Mouse (Mus musculus): ENCODE results near the gene Insl5.

Gene Insl5

DNA sequence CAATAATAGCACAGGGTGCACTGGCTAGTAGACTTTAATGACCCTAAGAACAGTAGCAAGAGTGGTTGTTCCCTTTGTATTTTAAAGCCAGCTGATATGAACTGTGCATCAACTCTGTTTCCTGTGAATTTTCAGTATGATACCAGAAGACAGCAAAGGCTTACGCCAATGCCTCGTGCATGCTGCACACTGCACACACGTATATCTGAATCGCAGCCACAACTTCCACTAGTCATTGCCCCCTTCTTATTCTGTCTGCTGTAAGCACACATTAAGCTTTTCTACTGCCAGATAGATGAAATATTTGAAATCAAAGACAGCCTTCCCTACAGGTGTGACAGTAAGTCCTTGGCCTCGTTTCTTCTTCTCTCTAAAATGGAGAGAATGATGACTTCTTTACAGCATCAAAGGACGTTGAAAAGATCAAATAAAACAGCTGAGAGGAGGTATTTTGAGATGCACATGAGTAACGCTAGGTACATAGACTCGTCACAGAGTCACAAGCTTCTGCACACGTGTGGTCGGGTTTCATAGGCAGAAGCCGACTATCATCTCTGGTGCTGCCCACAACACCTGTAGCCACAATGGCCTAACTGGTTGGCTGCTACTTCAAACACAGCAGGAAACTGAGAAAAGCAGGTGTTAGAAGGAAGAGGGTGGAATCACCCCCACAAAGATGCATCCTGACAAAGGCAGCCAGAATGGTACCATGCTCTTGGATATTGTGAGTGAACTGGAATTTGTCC, 35.9 kb downstream of the Insl5 start:
- no peak for DNase-seq (ENCODE audit: low spot score in 2 of 2)

DNA sequence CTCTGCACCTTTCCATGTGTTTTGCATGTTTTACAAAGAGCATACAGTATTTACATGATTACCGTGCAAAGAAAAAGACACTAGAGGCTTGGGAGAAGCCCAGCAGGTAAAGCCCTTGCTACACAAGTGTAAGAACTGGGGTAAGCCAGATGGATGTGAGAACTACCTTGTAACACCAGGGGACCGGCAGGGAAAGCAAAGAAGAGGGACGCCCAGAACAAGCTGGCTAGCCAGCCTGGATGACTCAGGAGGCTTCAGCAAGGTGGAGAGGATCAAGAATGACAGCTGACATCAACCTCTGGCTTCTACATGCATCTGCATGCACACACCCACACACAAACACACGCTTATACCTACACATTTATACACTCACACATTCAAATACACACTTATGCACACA, 36.6 kb downstream of the Insl5 start:
- DNase-seq (ENCODE audit: low spot score in 2 of 2), result no peak

GRCm38 (mm10) chr4:102989391-102989790, 37.3 kb downstream of the Insl5 start:
- DNase-seq (ENCODE audit: low spot score in 2 of 2), result no peak

- no peak for DNase-seq (ENCODE audit: low spot score in 2 of 2)
Observed at GRCm38 (mm10) chr4:102988526-102988925, 38.1 kb downstream of the Insl5 start.

DNA sequence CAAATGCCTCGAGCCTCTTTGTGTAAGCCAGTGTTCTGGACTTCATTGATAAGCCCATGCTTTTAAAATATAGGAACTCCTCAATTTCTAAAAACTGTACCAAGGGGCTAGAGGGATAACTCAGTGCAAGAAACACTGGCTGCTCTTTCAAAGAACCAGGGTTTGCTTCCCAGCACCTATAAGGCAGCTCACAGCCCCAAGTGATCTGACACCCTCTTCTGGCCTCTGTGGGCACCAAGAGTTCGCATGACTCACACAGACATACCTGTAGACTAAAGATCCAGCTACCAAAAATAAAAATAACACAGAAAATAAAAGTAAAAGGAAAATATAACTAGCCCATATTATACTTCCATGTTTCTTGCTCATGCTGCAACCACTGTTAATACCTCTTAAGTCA, 38.9 kb downstream of the Insl5 start:
- DNase-seq (ENCODE audit: low spot score in 2 of 2), result no peak

- DNase-seq (ENCODE audit: low spot score in 2 of 2), result no peak
Observed at GRCm38 (mm10) chr4:102987325-102987724, 39.3 kb downstream of the Insl5 start.

GRCm38 (mm10) chr4:102986917-102987316, 39.7 kb downstream of the Insl5 start:
- DNase-seq (ENCODE audit: low spot score in 2 of 2), result peak in 1 of 2 experiments; percentile 22

GRCm38 (mm10) chr4:102986173-102986572, 40.5 kb downstream of the Insl5 start:
- no peak for DNase-seq (ENCODE audit: low spot score in 2 of 2)

DNA sequence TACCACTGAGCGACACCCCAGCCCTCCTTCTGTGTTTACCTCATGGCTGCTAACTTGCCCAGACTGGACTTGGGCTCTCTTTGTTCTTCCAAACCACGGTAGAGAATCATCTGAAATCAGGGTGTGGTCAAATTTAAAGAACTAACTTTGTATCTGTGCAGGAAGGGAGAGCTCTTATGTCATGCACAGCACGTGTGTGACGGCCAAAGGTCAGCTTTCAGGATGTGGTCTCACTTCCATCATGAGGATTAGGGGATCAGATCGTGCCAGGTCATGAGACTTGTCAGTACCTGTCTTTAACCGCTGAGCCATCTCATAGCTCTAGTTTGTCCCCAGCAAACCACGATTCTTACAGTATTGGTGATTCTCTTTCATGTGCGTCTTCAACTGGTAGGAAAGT, 44.9 kb downstream of the Insl5 start:
- DNase-seq (ENCODE audit: low spot score in 2 of 2), result no peak

DNA sequence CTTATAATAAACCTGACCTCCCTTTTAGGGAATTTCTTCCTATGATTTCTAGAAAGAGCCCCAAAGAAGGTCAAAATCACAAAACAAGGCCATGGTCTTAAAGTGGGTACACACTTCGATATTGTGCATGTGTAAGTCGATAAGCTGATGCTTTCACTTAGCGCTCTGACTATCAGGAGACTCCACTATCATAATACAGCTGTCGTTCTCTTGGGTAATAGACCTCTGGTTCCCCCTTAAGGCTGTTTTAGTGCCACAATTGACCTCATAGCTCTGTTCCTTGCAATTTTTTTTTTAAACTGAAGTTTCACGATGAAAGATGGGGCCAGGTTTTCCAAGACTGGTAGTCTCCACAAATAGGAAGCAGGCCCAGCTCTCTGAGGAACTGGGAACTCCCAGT, 47.3 kb downstream of the Insl5 start:
- DNase-seq (ENCODE audit: low spot score in 2 of 2), result no peak

DNA sequence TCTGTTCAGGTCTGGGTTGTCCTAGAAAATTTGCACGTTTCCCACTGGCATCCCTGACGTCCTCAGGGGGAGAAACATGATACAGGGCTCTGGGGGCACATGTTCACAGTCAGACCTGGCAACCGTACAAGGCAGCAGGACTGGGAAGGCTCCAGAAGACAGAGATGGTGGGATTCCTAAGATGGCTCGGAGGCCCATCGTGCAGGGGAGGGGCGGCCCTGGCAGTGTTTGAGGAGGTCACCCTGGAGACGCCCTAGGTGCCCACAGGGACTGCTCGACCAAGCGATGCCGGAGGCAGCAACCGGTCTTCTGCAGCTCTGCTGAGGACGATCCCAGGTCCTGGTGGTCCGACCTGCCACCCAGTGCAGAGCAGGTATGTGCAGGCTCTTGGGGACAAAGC, 48.2 kb downstream of the Insl5 start, which contains the start of gene Tctex1d1:
Tctex1d1 (plus strand) TSS at position 167 of the 400 bp plus-strand sequence.
- peak in 1 of 2 experiments; percentile 12 for DNase-seq (ENCODE audit: low spot score in 2 of 2)

GRCm38 (mm10) chr4:102977778-102978321, 48.8 kb downstream of the Insl5 start:
- DNase-seq (ENCODE audit: low spot score in 2 of 2), result no peak

DNA sequence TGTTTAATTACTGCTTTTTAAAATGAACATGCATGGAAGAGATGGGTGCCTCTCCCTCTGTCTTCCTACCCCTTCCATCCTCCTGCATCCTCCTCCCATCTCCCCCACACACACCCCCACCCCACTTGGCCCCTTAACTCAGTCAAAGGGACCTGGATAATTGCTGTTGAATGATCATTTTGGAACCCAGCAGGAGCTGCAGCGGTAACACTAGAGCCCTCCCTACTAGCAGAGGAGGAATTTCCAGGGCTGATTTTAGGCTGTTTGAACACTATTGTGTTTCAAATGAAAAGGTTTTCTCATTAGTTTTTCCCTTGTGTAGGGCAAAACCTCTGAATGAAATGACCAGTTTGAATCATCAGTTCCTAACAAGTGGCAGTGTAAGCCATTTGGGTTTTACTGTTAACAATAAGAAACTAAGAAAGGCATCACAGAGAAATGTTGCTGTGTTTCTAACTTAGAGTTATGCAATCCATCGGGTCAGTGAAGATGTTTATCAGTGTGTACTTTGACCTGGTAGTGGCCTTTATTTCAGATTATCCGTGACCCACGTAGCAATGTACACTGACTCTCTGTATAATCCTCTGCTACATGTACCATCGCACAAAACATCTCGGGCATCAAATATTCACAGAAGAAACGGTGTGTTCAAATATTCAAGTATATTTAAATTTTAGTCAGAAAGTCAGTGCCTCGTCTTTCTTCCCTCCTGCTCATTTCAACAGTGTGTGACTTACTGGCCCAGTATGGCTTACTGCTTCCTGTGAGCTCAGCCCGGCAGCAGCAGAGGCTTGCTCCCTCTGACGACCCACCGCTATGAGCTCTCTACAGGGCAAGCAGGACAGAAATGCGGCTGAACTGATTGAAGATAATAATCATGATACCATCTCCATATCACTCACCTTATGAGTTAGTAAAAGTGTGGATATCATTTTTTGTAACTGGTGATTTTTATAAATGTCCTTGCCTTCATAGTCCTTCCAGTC, 50.1 kb downstream of the Insl5 start:
- no peak for DNase-seq (ENCODE audit: low spot score in 2 of 2)

DNA sequence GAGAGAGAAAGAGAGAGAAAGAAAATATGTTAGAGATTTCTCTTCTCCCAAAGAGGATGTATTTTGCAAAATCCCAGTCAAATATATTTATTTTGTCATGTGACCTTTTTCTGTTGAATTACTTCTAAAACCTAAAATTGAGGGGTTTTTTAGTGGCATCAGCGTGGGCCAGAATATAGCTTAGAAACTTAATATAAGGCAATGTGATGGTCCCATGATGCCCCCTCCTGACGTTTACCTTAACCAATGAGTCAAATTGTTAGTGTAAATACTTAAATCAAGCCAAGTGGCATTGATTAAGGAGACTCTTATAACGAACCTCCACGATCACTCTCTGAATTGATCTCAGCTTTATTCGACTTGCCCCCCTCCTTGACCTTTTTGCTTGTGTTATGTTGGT, 52.5 kb downstream of the Insl5 start:
- no peak for DNase-seq (ENCODE audit: low spot score in 2 of 2)

- no peak for DNase-seq (ENCODE audit: low spot score in 2 of 2)
Observed at GRCm38 (mm10) chr4:102972071-102972470, 54.6 kb downstream of the Insl5 start.

DNA sequence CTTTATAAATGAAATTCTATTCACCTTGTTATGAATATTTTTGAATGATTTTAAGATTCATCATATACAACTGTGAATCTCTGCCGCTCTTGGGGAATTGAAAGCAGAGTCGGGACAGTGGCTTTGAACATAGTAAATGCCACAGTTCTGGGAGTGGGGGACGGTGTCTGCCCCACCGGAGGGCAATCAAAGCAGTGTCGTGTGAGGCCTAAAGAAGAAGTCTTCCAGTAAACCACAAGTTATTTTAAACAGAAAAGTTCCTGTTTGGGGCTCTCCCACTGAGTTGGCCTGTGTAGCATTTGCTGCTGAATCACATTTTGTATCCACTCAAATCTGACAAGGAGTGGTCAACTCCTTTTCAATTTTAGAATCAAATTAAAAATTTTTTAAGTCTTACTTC, 55.5 kb downstream of the Insl5 start:
- DNase-seq (ENCODE audit: low spot score in 2 of 2), result no peak

- DNase-seq (ENCODE audit: low spot score in 2 of 2), result no peak
Observed at GRCm38 (mm10) chr4:102969599-102969998, 57.0 kb downstream of the Insl5 start.

Data from frontal cortex, postnatal 14 days (tissue).